Mouse (Mus musculus) megakaryocyte, embryonic 14.5 days (primary cell): ENCODE measurements around the gene Bnip3. TPM values are rescaled to one million over a fixed set of nuclear protein-coding genes. Genes with fewer than 3 reads are reported as not detected.

ENCODE experiments used
- H3K27me3 ChIP-seq: replicated peaks from 2 replicates; pipeline ENCODE3; 2012; ENCODE audit warnings: inconsistent platforms
- H3K36me3 ChIP-seq: replicated peaks from 2 replicates; pipeline ENCODE3; 2012; ENCODE audit warnings: low read length, inconsistent platforms, mixed read lengths
- H3K4me1 ChIP-seq: 2 replicates; pipeline ENCODE4 v1.6.1; 2012; ENCODE audit warnings: inconsistent platforms
- H3K4me3 ChIP-seq: replicated peaks from 2 replicates; pipeline ENCODE3; 2012; ENCODE audit warnings: moderate library complexity, mild to moderate bottlenecking, inconsistent platforms
- H3K9me3 ChIP-seq: 2 replicates; pipeline ENCODE4 v1.6.1; 2012; ENCODE audit warnings: inconsistent platforms
- FLI1 ChIP-seq: IDR thresholded peaks from 2 replicates; pipeline ENCODE4 v1.6.1; 2012; ENCODE audit warnings: low read length, inconsistent platforms, mixed read lengths
- GATA1 ChIP-seq: IDR thresholded peaks from 3 replicates; pipeline ENCODE4 v1.6.1; 2012; ENCODE audit warnings: mixed read lengths, low read length, inconsistent platforms, borderline replicate concordance
- polyA plus RNA-seq: library from polyadenylated mRNA; stranded (reverse); fragments of >175 nt; gene quantifications from 2 replicates; pipeline ENCODE4 v1.2.3, GENCODE M21; 2012; ENCODE audit warnings: low replicate concordance; ENCODE audit not compliant: insufficient read depth

The Bnip3 gene
- polyA plus RNA-seq, 1 experiment: 129 TPM

DNA sequence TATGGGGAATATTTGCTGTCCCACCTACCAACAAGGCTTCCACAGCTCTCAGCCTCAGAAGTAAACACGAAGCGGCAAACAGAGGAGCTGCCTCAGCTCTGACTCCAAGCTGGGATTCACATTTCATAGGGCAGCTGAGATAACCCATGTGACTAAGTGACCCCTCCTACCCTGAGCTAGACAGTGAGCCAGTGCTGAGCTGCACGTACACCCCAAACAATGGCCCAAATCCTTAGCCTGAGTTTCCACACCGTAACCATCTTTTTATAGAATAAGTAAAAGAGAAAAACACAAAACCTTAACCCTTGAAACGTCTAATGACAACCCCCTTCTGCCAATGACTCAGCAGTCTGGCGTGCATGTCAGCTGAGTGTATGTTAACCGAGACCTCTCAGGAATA is 2.3 kb downstream of the Bnip3 start:
- no peaks in the 10 kb centered on the region for H3K9me3 ChIP-seq
- peak overlapping the region; percentile 100 for H3K4me3 ChIP-seq
- peaks cover 44% of the 10 kb centered on the region for H3K36me3 ChIP-seq
- H3K27me3 ChIP-seq: no peaks in the 10 kb centered on the region
- TF ChIP-seq FLI1: no peak
- no peak for TF ChIP-seq GATA1
- H3K4me1 ChIP-seq: peaks cover 71% of the 10 kb centered on the region

DNA sequence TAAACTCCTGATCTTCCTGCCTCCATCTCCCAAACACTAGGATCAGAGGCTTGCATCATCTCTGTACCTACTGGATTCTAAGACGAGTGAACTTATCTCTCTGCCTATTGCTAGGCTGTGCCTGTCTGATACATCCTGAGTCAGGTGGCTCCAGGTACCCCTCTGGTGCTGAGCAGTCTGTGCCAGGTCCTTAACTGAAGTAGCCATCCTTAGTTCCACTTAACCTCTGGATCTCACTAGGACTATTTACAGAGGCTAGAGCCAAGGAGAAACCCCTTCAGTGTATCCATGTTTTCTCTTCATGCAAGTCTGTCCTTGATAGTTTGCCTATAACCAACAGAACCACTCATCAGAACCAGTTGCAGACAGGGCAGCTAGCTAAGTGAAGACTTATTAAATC is 2.9 kb downstream of the Bnip3 start:
- Histone ChIP-seq H3K4me1 (peaks cover 69% of the 10 kb centered on the region), H3K9me3 (no peaks in the 10 kb centered on the region), H3K27me3 (no peaks in the 10 kb centered on the region), H3K4me3 (peak overlapping the region; percentile 100), H3K36me3 (peaks cover 50% of the 10 kb centered on the region)
- TF ChIP-seq FLI1 (no peak), GATA1 (no peak)

DNA sequence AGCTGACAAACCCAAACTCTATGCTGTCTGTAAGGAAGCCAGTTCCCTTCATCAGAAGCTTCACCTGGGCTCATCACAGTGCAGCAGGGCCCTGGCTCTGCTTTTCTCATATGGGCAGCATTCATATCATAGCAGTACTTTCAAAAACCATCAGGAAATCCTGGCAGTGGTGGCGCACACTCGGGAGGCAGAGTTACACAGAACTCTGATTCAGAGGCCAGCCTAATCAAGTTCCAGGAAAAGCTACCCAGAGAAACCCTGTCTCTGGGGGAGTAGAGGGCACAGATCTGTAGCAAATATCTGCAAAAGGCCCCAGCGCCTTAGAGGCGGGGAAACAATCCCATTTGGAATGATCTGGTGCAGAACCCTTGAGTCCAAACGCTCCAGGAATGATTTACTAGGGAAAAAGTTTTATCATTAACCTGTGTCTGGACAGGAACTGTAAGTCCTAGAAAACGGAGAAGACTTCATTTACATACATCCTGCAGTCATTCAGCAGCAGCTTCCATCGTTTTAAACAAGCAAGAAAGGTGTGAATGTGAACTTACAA is 5.4 kb downstream of the Bnip3 start:
- no peaks in the 10 kb centered on the region for H3K9me3 ChIP-seq
- peak overlapping the region; percentile 53 for H3K4me3 ChIP-seq
- TF ChIP-seq GATA1 (no peak), FLI1 (no peak)
- H3K36me3 ChIP-seq: peaks cover 73% of the 10 kb centered on the region
- H3K4me1 ChIP-seq: peaks cover 59% of the 10 kb centered on the region
- H3K27me3 ChIP-seq: no peaks in the 10 kb centered on the region

- no peak for TF ChIP-seq GATA1
- no peaks in the 10 kb centered on the region for H3K27me3 ChIP-seq
- peaks cover 96% of the 10 kb centered on the region for H3K36me3 ChIP-seq
- no peak overlapping the region for H3K4me3 ChIP-seq
- H3K9me3 ChIP-seq: no peaks in the 10 kb centered on the region
- H3K4me1 ChIP-seq: peaks cover 14% of the 10 kb centered on the region
These were observed 10.6 kb downstream of the Bnip3 start for GRCm38 (mm10) chr7:138898743-138899142.

- Histone ChIP-seq H3K36me3 (peaks cover 98% of the 10 kb centered on the region), H3K4me3 (no peak overlapping the region), H3K9me3 (no peaks in the 10 kb centered on the region), H3K27me3 (no peaks in the 10 kb centered on the region), H3K4me1 (peaks cover 12% of the 10 kb centered on the region)
- TF ChIP-seq GATA1 (no peak), FLI1 (no peak)
These were observed 11.2 kb downstream of the Bnip3 start for GRCm38 (mm10) chr7:138898122-138898521.

DNA sequence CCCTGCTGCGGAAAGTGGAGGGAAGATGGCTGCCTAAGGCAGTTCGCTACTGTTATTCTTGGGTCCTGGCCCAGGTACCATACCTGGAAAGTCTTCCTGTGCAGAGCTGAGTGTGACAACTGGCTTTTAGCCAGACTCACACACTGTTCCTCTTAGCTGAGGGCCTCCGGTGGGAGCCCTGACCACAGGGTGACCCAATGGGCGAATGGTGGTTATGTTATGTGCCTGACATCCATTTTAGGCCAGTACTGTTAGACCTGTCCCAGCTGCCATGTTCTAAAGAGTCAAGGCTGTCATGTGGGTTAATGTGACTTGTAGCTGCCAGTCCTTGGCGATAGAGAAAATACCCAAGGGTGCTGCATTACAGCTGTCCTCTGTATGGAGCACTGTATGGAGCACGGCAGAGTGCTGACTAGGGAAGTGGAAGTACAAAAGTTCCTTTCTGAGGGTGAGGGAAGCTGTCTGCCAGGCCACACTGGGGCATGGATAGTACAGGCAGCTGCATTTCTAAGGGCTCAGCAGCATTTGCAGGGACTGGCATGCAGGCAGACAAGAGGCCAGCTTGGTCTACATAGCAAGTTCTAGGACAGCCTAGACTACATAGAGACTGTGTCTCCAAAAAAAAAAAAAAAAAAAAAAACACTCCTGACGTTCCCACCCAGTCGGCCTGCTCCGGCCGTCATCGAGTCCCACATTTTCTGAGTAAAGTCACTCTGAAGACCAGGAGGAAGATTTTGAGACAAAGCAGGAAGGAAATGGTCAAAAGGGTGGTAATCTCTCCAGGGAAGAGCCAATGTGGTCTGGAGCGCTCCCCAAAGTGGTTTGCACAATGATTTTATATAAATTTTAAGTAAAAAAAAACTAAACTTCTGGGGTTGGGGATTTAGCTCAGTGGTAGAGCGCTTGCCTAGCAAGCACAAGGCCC is 23.7 kb downstream of the Bnip3 start:
- peak overlapping the region; percentile 28 for H3K4me3 ChIP-seq
- TF ChIP-seq FLI1 (no peak), GATA1 (no peak)
- H3K36me3 ChIP-seq: peaks cover 70% of the 10 kb centered on the region
- no peaks in the 10 kb centered on the region for H3K27me3 ChIP-seq
- H3K4me1 ChIP-seq: peaks cover 21% of the 10 kb centered on the region
- no peaks in the 10 kb centered on the region for H3K9me3 ChIP-seq

- Histone ChIP-seq H3K36me3 (peaks cover 88% of the 10 kb centered on the region), H3K4me1 (peaks cover 21% of the 10 kb centered on the region), H3K27me3 (no peaks in the 10 kb centered on the region), H3K4me3 (no peak overlapping the region), H3K9me3 (no peaks in the 10 kb centered on the region)
- TF ChIP-seq FLI1 (no peak), GATA1 (no peak)
These were observed 25.6 kb downstream of the Bnip3 start for GRCm38 (mm10) chr7:138883724-138884123.

GRCm38 (mm10) chr7:138875031-138875430 is 34.3 kb downstream of the Bnip3 start:
- TF ChIP-seq GATA1 (no peak), FLI1 (no peak)
- no peaks in the 10 kb centered on the region for H3K27me3 ChIP-seq
- H3K4me3 ChIP-seq: no peak overlapping the region
- peaks cover 8% of the 10 kb centered on the region; the same call in 1 of the 2 replicates for H3K4me1 ChIP-seq
- peaks cover 99% of the 10 kb centered on the region for H3K36me3 ChIP-seq
- H3K9me3 ChIP-seq: no peaks in the 10 kb centered on the region

- TF ChIP-seq GATA1 (no peak), FLI1 (no peak)
- no peaks in the 10 kb centered on the region for H3K9me3 ChIP-seq
These were observed 36.4 kb downstream of the Bnip3 start for GRCm38 (mm10) chr7:138872956-138873355.

GRCm38 (mm10) chr7:138868316-138868715 is 41.0 kb downstream of the Bnip3 start:
- Histone ChIP-seq H3K4me3 (no peak overlapping the region), H3K36me3 (peaks cover 77% of the 10 kb centered on the region), H3K27me3 (no peaks in the 10 kb centered on the region), H3K4me1 (peaks cover 36% of the 10 kb centered on the region), H3K9me3 (no peaks in the 10 kb centered on the region)
- TF ChIP-seq FLI1: no peak
- no peak for TF ChIP-seq GATA1

More at GRCm38 (mm10) chr7:138872956-138873355, 36.4 kb downstream of the Bnip3 start:
- no peak overlapping the region for H3K4me3 ChIP-seq
- H3K36me3 ChIP-seq: peaks cover 99% of the 10 kb centered on the region
- peaks cover 8% of the 10 kb centered on the region; the same call in 1 of the 2 replicates for H3K4me1 ChIP-seq
- no peaks in the 10 kb centered on the region for H3K27me3 ChIP-seq
